Mouse (Mus musculus) midbrain, embryonic 16.5 days (tissue): Measurements from ENCODE around the gene Mbd5. TPM values are rescaled to one million over a fixed set of nuclear protein-coding genes. Genes with fewer than 3 reads are reported as not detected.
"Not testable (repeated sequence)": the region's sequence is repeated elsewhere in the genome, so short reads cannot be mapped to it uniquely, and the experiment has no call there.

Experiments
- ATAC-seq: fragments of 200-750 bp; cut with Nextera tagmentation; 2 replicates; pipeline ENCODE4 v1.8.0; 2017; ENCODE audit warnings: moderate TSS enrichment
- H3K27ac ChIP-seq: fragments of 300-500 bp; sonication (generic); 2 replicates; pipeline ENCODE4 v1.5.1; 2014; ENCODE audit warnings: mild to moderate bottlenecking, low read length, mixed read lengths
- H3K27me3 ChIP-seq: fragments of 300-500 bp; sonication (generic); 2 replicates; pipeline ENCODE4 v1.6.1; 2014; ENCODE audit warnings: low read depth, low read length, mixed read lengths; ENCODE audit not compliant: control insufficient read depth, insufficient read depth
- H3K36me3 ChIP-seq: fragments of 300-500 bp; sonication (generic); 2 replicates; pipeline ENCODE4 v1.6.1; 2014; ENCODE audit warnings: mild to moderate bottlenecking, low read length, moderate library complexity, mixed read lengths; ENCODE audit not compliant: control insufficient read depth, insufficient read depth
- H3K4me1 ChIP-seq: fragments of 300-500 bp; sonication (generic); 2 replicates; pipeline ENCODE4 v1.6.1; 2014; ENCODE audit warnings: mild to moderate bottlenecking, low read length, mixed read lengths; ENCODE audit not compliant: control insufficient read depth, insufficient read depth
- H3K4me2 ChIP-seq: fragments of 300-500 bp; sonication (generic); 2 replicates; pipeline ENCODE4 v1.6.1; 2014; ENCODE audit warnings: mild to moderate bottlenecking, low read length, mixed read lengths
- H3K4me3 ChIP-seq: fragments of 300-500 bp; sonication (generic); 2 replicates; pipeline ENCODE4 v1.5.1; 2014; ENCODE audit warnings: low read depth, mild to moderate bottlenecking, low read length, moderate library complexity, mixed read lengths
- H3K9ac ChIP-seq: fragments of 300-500 bp; sonication (generic); 2 replicates; pipeline ENCODE4 v1.6.1; 2014; ENCODE audit warnings: low read depth, low read length, mixed read lengths
- H3K9me3 ChIP-seq: fragments of 300-500 bp; sonication (generic); replicated peaks from 2 replicates; pipeline ENCODE4 v1.6.1; 2014; ENCODE audit warnings: mild to moderate bottlenecking, low read length, mixed read lengths; ENCODE audit not compliant: control insufficient read depth, poor library complexity, severe bottlenecking
- WGBS: fragments of 180-500 bp; shearing (Covaris S2); extraction: QIAGEN DNeasy Blood & Tissue Kit; methylation state at CpG from one replicate; pipeline ENCODE4 v1.1.7; 2014; 5-methylcytosine and 5-hydroxymethylcytosine counted together
- polyA plus RNA-seq: library from polyadenylated mRNA; unstranded; fragments of >200 nt; fragmentation: Nextera tagmentation; extraction: Ambion mirVana; gene quantifications from 2 replicates; pipeline ENCODE4 v1.2.1, GENCODE M21; 2015

Gene Mbd5
- polyA plus RNA-seq, 1 experiment from 2014 or later = 32.4 TPM

GRCm38 (mm10) chr2:49204081-49204480, 254.8 kb downstream of the Mbd5 start:
- H3K9me3 ChIP-seq = no peaks in the 10 kb centered on the region
- H3K4me1 ChIP-seq = no peaks in the 10 kb centered on the region
- H3K27me3 ChIP-seq = no peaks in the 10 kb centered on the region
- 66% methylated on average over 1 of the region's 1 CpGs for WGBS
- no peak for ATAC-seq
- no peaks in the 10 kb centered on the region for H3K36me3 ChIP-seq
- H3K4me3 ChIP-seq = no peak overlapping the region
- no peak overlapping the region for H3K4me2 ChIP-seq
- H3K9ac ChIP-seq = no peak overlapping the region
- no peak overlapping the region for H3K27ac ChIP-seq

GRCm38 (mm10) chr2:49205692-49206091, 256.4 kb downstream of the Mbd5 start:
- WGBS = 88% methylated on average over 1 of the region's 1 CpGs
- not testable (repeated sequence) for H3K4me3 ChIP-seq, H3K27me3 ChIP-seq, H3K36me3 ChIP-seq, ATAC-seq, H3K9ac ChIP-seq, H3K9me3 ChIP-seq, H3K27ac ChIP-seq, H3K4me2 ChIP-seq, H3K4me1 ChIP-seq

GRCm38 (mm10) chr2:49209349-49209748, 260.0 kb downstream of the Mbd5 start:
- ATAC-seq = no peak
- Histone ChIP-seq H3K36me3 (no peaks in the 10 kb centered on the region), H3K4me1 (no peaks in the 10 kb centered on the region), H3K9me3 (no peaks in the 10 kb centered on the region), H3K4me2 (no peak overlapping the region), H3K27me3 (no peaks in the 10 kb centered on the region), H3K27ac (no peak overlapping the region), H3K9ac (no peak overlapping the region), H3K4me3 (no peak overlapping the region)
- 88% methylated on average over 3 of the region's 3 CpGs for WGBS

DNA sequence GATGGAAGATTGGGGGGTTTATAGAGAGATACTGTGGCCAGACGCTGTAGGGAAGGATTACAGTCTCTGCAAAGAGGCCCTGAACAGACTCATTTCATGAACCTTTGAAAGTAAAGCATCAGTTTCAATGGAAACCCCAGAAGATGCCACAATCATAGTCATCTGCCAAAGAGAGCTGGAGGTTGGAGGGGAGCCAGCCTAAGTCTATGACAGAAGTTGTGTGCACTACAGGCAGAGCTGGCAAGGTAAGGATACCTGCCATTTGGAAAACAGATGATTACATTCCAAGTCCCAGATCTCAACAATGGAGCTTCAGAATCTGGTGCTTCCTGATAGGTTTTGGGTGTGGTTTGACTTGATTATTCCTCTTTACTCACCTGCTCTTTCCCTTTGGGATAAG, 261.1 kb downstream of the Mbd5 start:
- no peaks in the 10 kb centered on the region for H3K36me3 ChIP-seq
- 91% methylated on average over 1 of the region's 1 CpGs for WGBS
- H3K4me3 ChIP-seq = no peak overlapping the region
- H3K9ac ChIP-seq = no peak overlapping the region
- H3K27ac ChIP-seq = no peak overlapping the region
- no peaks in the 10 kb centered on the region for H3K4me1 ChIP-seq
- H3K9me3 ChIP-seq = no peaks in the 10 kb centered on the region
- no peak overlapping the region for H3K4me2 ChIP-seq
- no peaks in the 10 kb centered on the region for H3K27me3 ChIP-seq
- no peak for ATAC-seq

- H3K9me3 ChIP-seq = no peaks in the 10 kb centered on the region
- no peak for ATAC-seq
These were observed 280.4 kb downstream of the Mbd5 start for GRCm38 (mm10) chr2:49229725-49230124.

GRCm38 (mm10) chr2:49234064-49234463, 284.8 kb downstream of the Mbd5 start:
- no peak overlapping the region for H3K4me3 ChIP-seq
- no peaks in the 10 kb centered on the region for H3K9me3 ChIP-seq
- no peak overlapping the region for H3K9ac ChIP-seq
- no peak overlapping the region for H3K27ac ChIP-seq
- no peaks in the 10 kb centered on the region for H3K4me1 ChIP-seq
- no peaks in the 10 kb centered on the region for H3K36me3 ChIP-seq
- ATAC-seq = no peak
- no peaks in the 10 kb centered on the region for H3K27me3 ChIP-seq
- 87% methylated on average over 2 of the region's 2 CpGs for WGBS
- H3K4me2 ChIP-seq = no peak overlapping the region

More at GRCm38 (mm10) chr2:49229725-49230124, 280.4 kb downstream of the Mbd5 start:
- no peak overlapping the region for H3K4me2 ChIP-seq
- no peak overlapping the region for H3K9ac ChIP-seq
- H3K36me3 ChIP-seq = no peaks in the 10 kb centered on the region
- H3K4me3 ChIP-seq = no peak overlapping the region
- no peaks in the 10 kb centered on the region for H3K27me3 ChIP-seq
- no peaks in the 10 kb centered on the region for H3K4me1 ChIP-seq
- no peak overlapping the region for H3K27ac ChIP-seq

- Histone ChIP-seq H3K9ac (no peak overlapping the region), H3K4me2 (no peak overlapping the region), H3K27me3 (no peaks in the 10 kb centered on the region), H3K4me3 (no peak overlapping the region), H3K4me1 (no peaks in the 10 kb centered on the region), H3K27ac (no peak overlapping the region), H3K9me3 (no peaks in the 10 kb centered on the region), H3K36me3 (no peaks in the 10 kb centered on the region)
- no peak for ATAC-seq
- WGBS = 90% methylated on average over 4 of the region's 4 CpGs
These were observed 292.4 kb downstream of the Mbd5 start for GRCm38 (mm10) chr2:49241715-49242114.

- WGBS = 68% methylated on average over 2 of the region's 2 CpGs
- H3K4me1 ChIP-seq = no peaks in the 10 kb centered on the region
- ATAC-seq = no peak
These were observed 314.8 kb downstream of the Mbd5 start for GRCm38 (mm10) chr2:49264092-49264491.

GRCm38 (mm10) chr2:49272295-49272967, 323.1 kb downstream of the Mbd5 start:
- Histone ChIP-seq H3K9me3 (no peaks in the 10 kb centered on the region), H3K9ac (no peak overlapping the region), H3K4me2 (no peak overlapping the region), H3K27me3 (no peaks in the 10 kb centered on the region), H3K4me1 (peaks cover 5% of the 10 kb centered on the region; the same call in 1 of the 2 replicates), H3K4me3 (no peak overlapping the region), H3K27ac (no peak overlapping the region), H3K36me3 (no peaks in the 10 kb centered on the region)
- ATAC-seq = peak; percentile 86
- 16% methylated on average over 11 of the region's 11 CpGs for WGBS

More at GRCm38 (mm10) chr2:49264092-49264491, 314.8 kb downstream of the Mbd5 start:
- Histone ChIP-seq H3K27ac (no peak overlapping the region), H3K9me3 (no peaks in the 10 kb centered on the region), H3K4me3 (no peak overlapping the region), H3K36me3 (no peaks in the 10 kb centered on the region), H3K27me3 (no peaks in the 10 kb centered on the region), H3K9ac (no peak overlapping the region), H3K4me2 (no peak overlapping the region)
